Mouse (Mus musculus) embryonic fibroblast, embryonic 13.5 days (primary cell): ENCODE data around the gene S100pbp.

ENCODE experiments used
- CTCF ChIP-seq: IDR thresholded peaks from 2 replicates; pipeline ENCODE4 v1.5.1; 2011; ENCODE audit warnings: mild to moderate bottlenecking, control low read depth, low read length, moderate library complexity, borderline replicate concordance; ENCODE audit not compliant: insufficient read depth
- POLR2A ChIP-seq: IDR thresholded peaks from 2 replicates; pipeline ENCODE4 v1.6.1; 2011; ENCODE audit warnings: low read depth, mild to moderate bottlenecking, control low read depth, low read length, moderate library complexity

GRCm38 (mm10) chr4:129206792-129207191 is 17.3 kb upstream of the S100pbp start:
- TF ChIP-seq CTCF (no peak), POLR2A (no peak)
